Mouse (Mus musculus): ENCODE data around the gene Mc3r. TPM values are rescaled to one million over a fixed set of nuclear protein-coding genes. Genes with fewer than 3 reads are reported as not detected.

The Mc3r gene
- polyA plus RNA-seq, 1 experiment from 2014 or later: 0.23 TPM

- H3K36me3 ChIP-seq: no peaks in the 10 kb centered on the region
- H3K4me2 ChIP-seq (replicated peaks): no peak overlapping the region
- H3K27me3 ChIP-seq: peaks cover 21% of the 10 kb centered on the region
- no peak overlapping the region for H3K27ac ChIP-seq
- 76% methylated on average over 7 of the region's 7 CpGs for WGBS
- ATAC-seq: no peak
- no peaks in the 10 kb centered on the region for H3K4me1 ChIP-seq (replicated peaks)
- H3K9ac ChIP-seq (replicated peaks): no peak overlapping the region
- H3K9me3 ChIP-seq: no peaks in the 10 kb centered on the region
- no peak overlapping the region for H3K4me3 ChIP-seq (replicated peaks)
These were observed 25.4 kb upstream of the Mc3r start for GRCm38 (mm10) chr2:172222891-172223290.

GRCm38 (mm10) chr2:172223451-172224200 is 24.7 kb upstream of the Mc3r start:
- no peak overlapping the region for H3K27ac ChIP-seq
- H3K36me3 ChIP-seq: no peaks in the 10 kb centered on the region
- ATAC-seq: no peak
- H3K4me3 ChIP-seq (replicated peaks): no peak overlapping the region
- no peak overlapping the region for H3K4me2 ChIP-seq (replicated peaks)
- peaks cover 21% of the 10 kb centered on the region for H3K27me3 ChIP-seq
- H3K9me3 ChIP-seq: no peaks in the 10 kb centered on the region
- WGBS: 86% methylated on average over 8 of the region's 8 CpGs
- no peak overlapping the region for H3K9ac ChIP-seq (replicated peaks)
- H3K4me1 ChIP-seq (replicated peaks): no peaks in the 10 kb centered on the region

GRCm38 (mm10) chr2:172226945-172227344 is 21.3 kb upstream of the Mc3r start:
- ATAC-seq: peak; percentile 82
- Histone ChIP-seq H3K9ac (replicated peaks) (no peak overlapping the region), H3K27me3 (peaks cover 20% of the 10 kb centered on the region), H3K4me1 (replicated peaks) (no peaks in the 10 kb centered on the region), H3K4me2 (replicated peaks) (no peak overlapping the region), H3K36me3 (no peaks in the 10 kb centered on the region), H3K9me3 (no peaks in the 10 kb centered on the region), H3K4me3 (replicated peaks) (no peak overlapping the region), H3K27ac (no peak overlapping the region)
- 35% methylated on average over 7 of the region's 7 CpGs for WGBS

- no peak for ATAC-seq
- no peaks in the 10 kb centered on the region for H3K4me1 ChIP-seq (replicated peaks)
- WGBS: 93% methylated on average over 3 of the region's 3 CpGs
These were observed 20.5 kb upstream of the Mc3r start for GRCm38 (mm10) chr2:172227808-172228207.

GRCm38 (mm10) chr2:172229190-172229589 is 19.1 kb upstream of the Mc3r start:
- no peak overlapping the region for H3K27ac ChIP-seq
- no peak overlapping the region for H3K9ac ChIP-seq (replicated peaks)
- ATAC-seq: no peak
- H3K4me3 ChIP-seq (replicated peaks): no peak overlapping the region
- 62% methylated on average over 3 of the region's 3 CpGs for WGBS
- no peaks in the 10 kb centered on the region for H3K36me3 ChIP-seq
- H3K4me1 ChIP-seq (replicated peaks): no peaks in the 10 kb centered on the region
- no peaks in the 10 kb centered on the region for H3K9me3 ChIP-seq
- no peak overlapping the region for H3K4me2 ChIP-seq (replicated peaks)
- H3K27me3 ChIP-seq: 0 out of 2 replicates have a peak, but pooled peaks cover 4% of the 10 kb centered on the region

More at GRCm38 (mm10) chr2:172227808-172228207, 20.5 kb upstream of the Mc3r start:
- Histone ChIP-seq H3K9ac (replicated peaks) (no peak overlapping the region), H3K27ac (no peak overlapping the region), H3K27me3 (peaks cover 11% of the 10 kb centered on the region), H3K4me3 (replicated peaks) (no peak overlapping the region), H3K9me3 (no peaks in the 10 kb centered on the region), H3K36me3 (no peaks in the 10 kb centered on the region), H3K4me2 (replicated peaks) (no peak overlapping the region)

GRCm38 (mm10) chr2:172230126-172230525 is 18.2 kb upstream of the Mc3r start:
- WGBS: 73% methylated on average over 4 of the region's 4 CpGs
- Histone ChIP-seq H3K36me3 (no peaks in the 10 kb centered on the region), H3K27me3 (0 out of 2 replicates have a peak, but pooled peaks cover 4% of the 10 kb centered on the region), H3K4me2 (replicated peaks) (no peak overlapping the region), H3K4me3 (replicated peaks) (no peak overlapping the region), H3K9me3 (no peaks in the 10 kb centered on the region), H3K27ac (no peak overlapping the region), H3K9ac (replicated peaks) (no peak overlapping the region), H3K4me1 (replicated peaks) (no peaks in the 10 kb centered on the region)
- ATAC-seq: no peak

GRCm38 (mm10) chr2:172238220-172238619 is 10.1 kb upstream of the Mc3r start:
- no peak overlapping the region for H3K27ac ChIP-seq
- no peaks in the 10 kb centered on the region for H3K4me1 ChIP-seq (replicated peaks)
- no peaks in the 10 kb centered on the region for H3K9me3 ChIP-seq
- ATAC-seq: no peak
- WGBS: 65% methylated on average over 5 of the region's 5 CpGs
- no peaks in the 10 kb centered on the region for H3K36me3 ChIP-seq
- no peak overlapping the region for H3K4me2 ChIP-seq (replicated peaks)
- H3K9ac ChIP-seq (replicated peaks): no peak overlapping the region
- no peak overlapping the region for H3K4me3 ChIP-seq (replicated peaks)
- no peaks in the 10 kb centered on the region for H3K27me3 ChIP-seq

- Histone ChIP-seq H3K9me3 (no peaks in the 10 kb centered on the region), H3K27me3 (no peaks in the 10 kb centered on the region), H3K4me3 (replicated peaks) (no peak overlapping the region), H3K4me1 (replicated peaks) (no peaks in the 10 kb centered on the region), H3K36me3 (no peaks in the 10 kb centered on the region), H3K9ac (replicated peaks) (no peak overlapping the region), H3K4me2 (replicated peaks) (no peak overlapping the region), H3K27ac (no peak overlapping the region)
- no peak for ATAC-seq
- 18% methylated on average over 5 of the region's 5 CpGs for WGBS
These were observed 7.3 kb upstream of the Mc3r start for GRCm38 (mm10) chr2:172241031-172241430.

- 82% methylated on average over 8 of the region's 8 CpGs for WGBS
- ATAC-seq: no peak
- H3K27ac ChIP-seq: no peak overlapping the region
These were observed 2.8 kb upstream of the Mc3r start for GRCm38 (mm10) chr2:172245497-172245896.

GRCm38 (mm10) chr2:172249336-172249735 is 1.0 kb downstream of the Mc3r start:
- Histone ChIP-seq H3K36me3 (no peaks in the 10 kb centered on the region), H3K4me2 (replicated peaks) (no peak overlapping the region)
- 87% methylated on average over 14 of the region's 14 CpGs for WGBS

More at GRCm38 (mm10) chr2:172245497-172245896, 2.8 kb upstream of the Mc3r start:
- Histone ChIP-seq H3K4me1 (replicated peaks) (0 out of 2 replicates have a peak, but pooled peaks cover 6% of the 10 kb centered on the region), H3K4me3 (replicated peaks) (no peak overlapping the region), H3K27me3 (peaks cover 26% of the 10 kb centered on the region), H3K4me2 (replicated peaks) (no peak overlapping the region), H3K9ac (replicated peaks) (no peak overlapping the region), H3K36me3 (no peaks in the 10 kb centered on the region), H3K9me3 (no peaks in the 10 kb centered on the region)

GRCm38 (mm10) chr2:172256418-172256817 is 8.1 kb downstream of the Mc3r start:
- Histone ChIP-seq H3K9me3 (no peaks in the 10 kb centered on the region; the same call in 1 of the 2 replicates), H3K27me3 (no peaks in the 10 kb centered on the region), H3K36me3 (no peaks in the 10 kb centered on the region), H3K4me2 (replicated peaks) (no peak overlapping the region), H3K4me1 (replicated peaks) (peaks cover 4% of the 10 kb centered on the region), H3K27ac (no peak overlapping the region), H3K4me3 (replicated peaks) (no peak overlapping the region), H3K9ac (replicated peaks) (no peak overlapping the region)
- 67% methylated on average over 6 of the region's 6 CpGs for WGBS
- peak; percentile 78 for ATAC-seq

More at GRCm38 (mm10) chr2:172249336-172249735, 1.0 kb downstream of the Mc3r start:
- 0 out of 2 replicates have a peak, but pooled peaks cover 6% of the 10 kb centered on the region for H3K4me1 ChIP-seq (replicated peaks)
- peaks cover 26% of the 10 kb centered on the region for H3K27me3 ChIP-seq
- H3K9ac ChIP-seq (replicated peaks): no peak overlapping the region
- H3K4me3 ChIP-seq (replicated peaks): no peak overlapping the region
- ATAC-seq: no peak
- no peak overlapping the region for H3K27ac ChIP-seq
- H3K9me3 ChIP-seq: no peaks in the 10 kb centered on the region

- 86% methylated on average over 5 of the region's 5 CpGs for WGBS
These were observed 8.7 kb downstream of the Mc3r start for GRCm38 (mm10) chr2:172256956-172257355.

More at GRCm38 (mm10) chr2:172256956-172257355, 8.7 kb downstream of the Mc3r start:
- no peak overlapping the region for H3K27ac ChIP-seq
- ATAC-seq: no peak
- H3K9ac ChIP-seq (replicated peaks): no peak overlapping the region
- H3K4me1 ChIP-seq (replicated peaks): peaks cover 4% of the 10 kb centered on the region
- no peak overlapping the region for H3K4me2 ChIP-seq (replicated peaks)
- no peaks in the 10 kb centered on the region for H3K27me3 ChIP-seq
- H3K4me3 ChIP-seq (replicated peaks): no peak overlapping the region
- H3K36me3 ChIP-seq: no peaks in the 10 kb centered on the region
- H3K9me3 ChIP-seq: no peaks in the 10 kb centered on the region; the same call in 1 of the 2 replicates
